Mouse (Mus musculus) spleen, adult 2 months (tissue): ENCODE measurements around the gene Grid2.

Source experiments
- CTCF ChIP-seq: fragments of 200-500 bp; IDR thresholded peaks from 2 replicates; pipeline ENCODE4 v1.5.1; 2011; ENCODE audit warnings: mild to moderate bottlenecking, inconsistent platforms; ENCODE audit not compliant: insufficient read depth, insufficient read length, insufficient replicate concordance; ENCODE audit errors: extremely low read depth
- POLR2A ChIP-seq: fragments of 200-500 bp; IDR thresholded peaks from 2 replicates; pipeline ENCODE4 v1.6.1; 2011; ENCODE audit warnings: low read depth, low read length, inconsistent platforms

GRCm38 (mm10) chr6:64313132-64313531 is 1057.5 kb downstream of the Grid2 start:
- TF ChIP-seq CTCF (no peak), POLR2A (no peak)
